Mouse (Mus musculus): Measurements from ENCODE around the gene Mecp2.

- no peak for TF ChIP-seq POLR2AphosphoS2 (IDR thresholded peaks at IDR 0.05; ENCODE audit: insufficient read length, low read depth)
- TF ChIP-seq TCF3 (IDR thresholded peaks at IDR 0.05; ENCODE audit: insufficient read length, low read depth): no peak
- TF ChIP-seq MYOD1 (IDR thresholded peaks at IDR 0.05; ENCODE audit: control insufficient read depth in 1 of 3, insufficient read length in 2 of 3, low read depth in 2 of 3): no peak
- TF ChIP-seq MAX (IDR thresholded peaks at IDR 0.05; ENCODE audit: low read depth): no peak
- no peak for TF ChIP-seq POLR2A (IDR thresholded peaks at IDR 0.05; ENCODE audit: insufficient read length, low read depth)
- no peak for TF ChIP-seq E2F4 (IDR thresholded peaks at IDR 0.05; ENCODE audit: insufficient read depth)
- no peak for TF ChIP-seq REST (IDR thresholded peaks at IDR 0.05; ENCODE audit: insufficient read depth, insufficient read length)
- TF ChIP-seq TCF12 (IDR thresholded peaks at IDR 0.05; ENCODE audit: insufficient read depth, poor library complexity, severe bottlenecking): no peak
- no peak for TF ChIP-seq SRF (IDR thresholded peaks at IDR 0.05; ENCODE audit: control insufficient read depth, insufficient read length, low read depth)
- no peak for TF ChIP-seq MYOG (IDR thresholded peaks at IDR 0.05; ENCODE audit: control insufficient read depth in 1 of 3, insufficient read depth in 1 of 3, insufficient read length in 2 of 3, low read depth in 2 of 3)
- TF ChIP-seq USF1 (IDR thresholded peaks at IDR 0.05; ENCODE audit: low read depth): no peak
Observed at GRCm38 (mm10) chrX:74030000-74030399, 105.2 kb downstream of the Mecp2 start.

All from myocyte (in vitro differentiated cells).